Mouse (Mus musculus) midbrain, embryonic 15.5 days (tissue): ENCODE results near the gene Gm28102. TPM values are rescaled to one million over a fixed set of nuclear protein-coding genes. Genes with fewer than 3 reads are reported as not detected.
"Not testable (repeated sequence)": the region's sequence is repeated elsewhere in the genome, so short reads cannot be mapped to it uniquely, and the experiment has no call there.

Source experiments
- ATAC-seq: fragments of 200-750 bp; cut with Nextera tagmentation; replicated peaks from 2 replicates; pipeline ENCODE4 v1.8.0; 2017; ENCODE audit warnings: moderate TSS enrichment
- H3K27ac ChIP-seq: fragments of 300-500 bp; sonication (generic); 2 replicates; pipeline ENCODE4 v1.5.1; 2015; ENCODE audit warnings: mild to moderate bottlenecking, inconsistent platforms
- H3K27me3 ChIP-seq: fragments of 300-500 bp; sonication (generic); replicated peaks from 2 replicates; pipeline ENCODE4 v1.6.1; 2015; ENCODE audit warnings: inconsistent platforms
- H3K36me3 ChIP-seq: fragments of 300-500 bp; sonication (generic); replicated peaks from 2 replicates; pipeline ENCODE4 v1.6.1; 2015; ENCODE audit warnings: inconsistent platforms
- H3K4me1 ChIP-seq: fragments of 300-500 bp; sonication (generic); 2 replicates; pipeline ENCODE4 v1.6.1; 2015; ENCODE audit warnings: inconsistent platforms
- H3K4me2 ChIP-seq: fragments of 300-500 bp; sonication (generic); 2 replicates; pipeline ENCODE4 v1.6.1; 2015; ENCODE audit warnings: inconsistent platforms, mild to moderate bottlenecking, moderate library complexity
- H3K4me3 ChIP-seq: fragments of 300-500 bp; sonication (generic); 2 replicates; pipeline ENCODE4 v1.5.1; 2015; ENCODE audit warnings: mild to moderate bottlenecking, inconsistent platforms
- H3K9ac ChIP-seq: fragments of 300-500 bp; sonication (generic); 2 replicates; pipeline ENCODE4 v1.6.1; 2015; ENCODE audit warnings: mild to moderate bottlenecking, inconsistent platforms
- H3K9me3 ChIP-seq: fragments of 300-500 bp; sonication (generic); 2 replicates; pipeline ENCODE4 v1.6.1; 2016; ENCODE audit warnings: inconsistent platforms
- WGBS: fragments of 180-500 bp; shearing (Covaris S2); methylation state at CpG from one replicate; pipeline ENCODE4 v1.1.7; 2015; ENCODE audit warnings: mixed read lengths; 5-methylcytosine and 5-hydroxymethylcytosine counted together
- polyA plus RNA-seq: library from polyadenylated mRNA; unstranded; fragments of >200 nt; fragmentation: Nextera tagmentation; extraction: Ambion mirVana; gene quantifications from 2 replicates; pipeline ENCODE4 v1.2.1, GENCODE M21; 2015

Gm28102 gene
- not detected in 2 replicates for polyA plus RNA-seq

DNA sequence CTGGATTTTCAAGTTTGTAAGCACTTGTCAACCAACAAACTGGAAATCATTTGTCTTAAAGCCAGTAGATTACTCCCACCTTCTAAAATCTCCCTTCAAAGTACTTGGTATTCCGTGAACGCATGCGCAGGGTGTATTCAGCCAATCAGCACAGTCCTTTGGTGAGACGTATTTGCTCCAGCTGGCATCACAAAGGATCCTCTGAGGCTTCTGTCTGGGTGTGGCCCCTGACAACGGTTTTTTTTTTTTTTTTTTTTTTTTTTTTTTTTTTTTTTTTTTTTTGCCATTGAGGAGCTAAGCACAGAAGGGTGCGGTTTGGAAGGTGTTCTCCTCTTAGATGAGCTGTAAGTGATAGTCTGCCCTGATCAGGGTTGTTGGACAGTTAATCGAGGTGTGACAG is at the start of gene Gm28102:
TSS of gene Gm28102 (plus strand) at position 301 of the 400 bp plus-strand sequence.
- not testable (repeated sequence) for H3K9ac ChIP-seq, ATAC-seq, H3K27ac ChIP-seq, H3K9me3 ChIP-seq, H3K4me3 ChIP-seq, H3K27me3 ChIP-seq, H3K4me2 ChIP-seq, H3K36me3 ChIP-seq, H3K4me1 ChIP-seq
- 85% methylated on average over 4 of the region's 7 CpGs for WGBS
